Mouse (Mus musculus): ENCODE data around the gene Lrpprc. TPM values are rescaled to one million over a fixed set of nuclear protein-coding genes. Genes with fewer than 3 reads are reported as not detected.
"Not testable (repeated sequence)": the region's sequence is repeated elsewhere in the genome, so short reads cannot be mapped to it uniquely, and the experiment has no call there.

The Lrpprc gene
- total and polyA plus RNA-seq, 3 experiments = 32.0 to 148 (median 125) TPM

DNA sequence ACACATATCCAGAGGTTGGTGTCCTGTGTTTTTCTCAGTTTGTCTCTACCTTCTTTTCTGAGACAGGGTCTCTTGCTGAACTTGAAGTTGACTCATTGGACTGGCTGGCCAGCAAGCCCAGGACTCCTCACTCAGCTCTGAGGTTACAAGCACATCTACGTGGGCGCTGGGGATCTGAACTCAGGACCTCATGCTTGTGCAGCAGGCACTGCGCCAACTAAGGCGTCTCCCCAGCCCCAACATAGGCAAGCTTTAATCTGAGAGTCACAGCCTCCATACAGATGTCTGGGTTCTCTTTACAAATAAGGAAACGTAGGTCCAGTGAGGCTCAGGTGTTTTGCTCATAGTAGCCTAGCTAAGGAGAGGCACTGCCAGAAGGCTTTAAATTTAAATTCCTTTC, 27.8 kb upstream of the Lrpprc start:
- H3K9ac ChIP-seq (ENCODE audit: low read depth, low read length) = no peak overlapping the region
- intact Hi-C loops (cut with DNase I) = no loop called here
- 81% methylated on average over 5 of the region's 5 CpGs for WGBS
- no peaks in the 10 kb centered on the region for H3K27me3 ChIP-seq (ENCODE audit: control insufficient read depth, insufficient read depth, low read length)
- H3K4me1 ChIP-seq (ENCODE audit: control insufficient read depth, insufficient read depth, low read length) = no peaks in the 10 kb centered on the region
- no peak overlapping the region for H3K4me3 ChIP-seq
- H3K79me2 ChIP-seq (replicated peaks; ENCODE audit: control insufficient read depth, insufficient read depth, low read length) = no peaks in the 10 kb centered on the region
- no peak overlapping the region for H3K27ac ChIP-seq
- TF ChIP-seq CTCF (IDR thresholded peaks at IDR 0.05) (no peak), EP300 (IDR thresholded peaks at IDR 0.05; ENCODE audit: insufficient read depth, low read depth, low read length) (no peak), POLR2A (IDR thresholded peaks at IDR 0.05; ENCODE audit: insufficient read depth, low read depth, low read length) (no peak)
- DNase-seq = no peak
- H3K36me3 ChIP-seq (ENCODE audit: control insufficient read depth, insufficient read depth, low read length) = no peaks in the 10 kb centered on the region

- no peaks in the 10 kb centered on the region for H3K36me3 ChIP-seq (ENCODE audit: control insufficient read depth, insufficient read depth, low read length)
- intact Hi-C loops (cut with DNase I) = no loop called here
- DNase-seq = no peak
- H3K4me3 ChIP-seq = no peak overlapping the region
- no peaks in the 10 kb centered on the region for H3K79me2 ChIP-seq (replicated peaks; ENCODE audit: control insufficient read depth, insufficient read depth, low read length)
- no peaks in the 10 kb centered on the region for H3K4me1 ChIP-seq (ENCODE audit: control insufficient read depth, insufficient read depth, low read length)
- 66% methylated on average over 9 of the region's 9 CpGs for WGBS
- TF ChIP-seq CTCF (IDR thresholded peaks at IDR 0.05) (no peak), EP300 (IDR thresholded peaks at IDR 0.05; ENCODE audit: insufficient read depth, low read depth, low read length) (no peak), POLR2A (IDR thresholded peaks at IDR 0.05; ENCODE audit: insufficient read depth, low read depth, low read length) (no peak)
- no peak overlapping the region for H3K9ac ChIP-seq (ENCODE audit: low read depth, low read length)
- no peaks in the 10 kb centered on the region for H3K27me3 ChIP-seq (ENCODE audit: control insufficient read depth, insufficient read depth, low read length)
- no peak overlapping the region for H3K27ac ChIP-seq
Measured at GRCm38 (mm10) chr17:84816014-84816461, 25.4 kb upstream of the Lrpprc start.

- intact Hi-C loops (cut with DNase I) = no loop called here
Measured at GRCm38 (mm10) chr17:84814905-84815304, 24.3 kb upstream of the Lrpprc start.

GRCm38 (mm10) chr17:84814192-84814591, 23.6 kb upstream of the Lrpprc start:
- H3K9ac ChIP-seq (ENCODE audit: low read depth, low read length); H3K79me2 ChIP-seq (replicated peaks; ENCODE audit: control insufficient read depth, insufficient read depth, low read length); DNase-seq; H3K4me1 ChIP-seq (ENCODE audit: control insufficient read depth, insufficient read depth, low read length); intact Hi-C loops (cut with DNase I); H3K27me3 ChIP-seq (ENCODE audit: control insufficient read depth, insufficient read depth, low read length); H3K27ac ChIP-seq; H3K4me3 ChIP-seq; H3K36me3 ChIP-seq (ENCODE audit: control insufficient read depth, insufficient read depth, low read length): not testable (repeated sequence)
- 77% methylated on average over 14 of the region's 14 CpGs for WGBS

More at GRCm38 (mm10) chr17:84814905-84815304, 24.3 kb upstream of the Lrpprc start:
- Histone ChIP-seq H3K36me3 (ENCODE audit: control insufficient read depth, insufficient read depth, low read length) (no peaks in the 10 kb centered on the region), H3K27me3 (ENCODE audit: control insufficient read depth, insufficient read depth, low read length) (no peaks in the 10 kb centered on the region), H3K79me2 (replicated peaks; ENCODE audit: control insufficient read depth, insufficient read depth, low read length) (no peaks in the 10 kb centered on the region), H3K4me1 (ENCODE audit: control insufficient read depth, insufficient read depth, low read length) (no peaks in the 10 kb centered on the region), H3K9ac (ENCODE audit: low read depth, low read length) (no peak overlapping the region), H3K27ac (no peak overlapping the region), H3K4me3 (no peak overlapping the region)
- no peak for DNase-seq
- TF ChIP-seq CTCF (IDR thresholded peaks at IDR 0.05) (no peak), EP300 (IDR thresholded peaks at IDR 0.05; ENCODE audit: insufficient read depth, low read depth, low read length) (no peak), POLR2A (IDR thresholded peaks at IDR 0.05; ENCODE audit: insufficient read depth, low read depth, low read length) (no peak)
- 71% methylated on average over 7 of the region's 7 CpGs for WGBS

DNA sequence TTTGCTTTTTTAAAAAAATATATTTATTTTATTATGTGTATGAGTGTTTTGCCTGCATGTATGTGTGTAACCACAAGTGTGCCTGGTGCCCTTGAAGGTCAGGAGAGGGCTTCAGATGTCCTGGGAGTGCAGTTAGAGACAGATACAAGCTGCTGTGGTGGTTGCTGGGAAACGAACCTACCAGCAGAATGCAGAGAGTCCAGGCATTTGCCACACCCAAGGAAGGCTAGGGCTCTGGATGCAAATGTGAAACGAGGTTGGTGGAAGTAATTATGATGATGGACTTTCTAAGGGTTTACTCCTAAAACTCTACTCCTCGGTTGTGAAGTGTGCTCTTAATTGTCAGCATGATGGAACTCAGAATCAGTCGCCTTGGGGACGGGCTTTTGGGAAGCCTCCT, 1.4 kb upstream of the Lrpprc start:
- Histone ChIP-seq H3K4me3 (no peak overlapping the region), H3K36me3 (ENCODE audit: control insufficient read depth, insufficient read depth, low read length) (no peaks in the 10 kb centered on the region), H3K27ac (no peak overlapping the region), H3K9ac (ENCODE audit: low read depth, low read length) (no peak overlapping the region), H3K79me2 (replicated peaks; ENCODE audit: control insufficient read depth, insufficient read depth, low read length) (no peaks in the 10 kb centered on the region), H3K4me1 (ENCODE audit: control insufficient read depth, insufficient read depth, low read length) (0 out of 2 replicates have a peak, but pooled peaks cover 1% of the 10 kb centered on the region), H3K27me3 (ENCODE audit: control insufficient read depth, insufficient read depth, low read length) (no peaks in the 10 kb centered on the region)
- DNase-seq = no peak
- intact Hi-C loops (cut with DNase I) = loop anchor here (5.0 kb wide), 2 partner anchors 165 to 300 kb away; partner anchors contain the start of genes Camkmt, Ppm1b and Prepl
- TF ChIP-seq CTCF (IDR thresholded peaks at IDR 0.05) = no peak
- no peak for TF ChIP-seq POLR2A (IDR thresholded peaks at IDR 0.05; ENCODE audit: insufficient read depth, low read depth, low read length)
- TF ChIP-seq EP300 (IDR thresholded peaks at IDR 0.05; ENCODE audit: insufficient read depth, low read depth, low read length) = no peak
- whole genome bisulfite sequencing = 66% methylated on average over 5 of the region's 5 CpGs

GRCm38 (mm10) chr17:84791156-84791555, 567 bp upstream of the Lrpprc start:
- intact Hi-C loops (cut with DNase I) = loop anchor here (5.0 kb wide), 2 partner anchors 166 to 301 kb away; partner anchors contain the start of genes Camkmt, Ppm1b and Prepl
- DNase-seq = peak in 1 of 2 experiments; percentile 27
- Histone ChIP-seq H3K79me2 (replicated peaks; ENCODE audit: control insufficient read depth, insufficient read depth, low read length) (0 out of 2 replicates have a peak, but pooled peaks cover 2% of the 10 kb centered on the region), H3K27ac (peak overlapping the region; percentile 95), H3K4me3 (peak overlapping the region; percentile 98), H3K27me3 (ENCODE audit: control insufficient read depth, insufficient read depth, low read length) (no peaks in the 10 kb centered on the region), H3K36me3 (ENCODE audit: control insufficient read depth, insufficient read depth, low read length) (no peaks in the 10 kb centered on the region), H3K9ac (ENCODE audit: low read depth, low read length) (peak overlapping the region; percentile 52), H3K4me1 (ENCODE audit: control insufficient read depth, insufficient read depth, low read length) (0 out of 2 replicates have a peak, but pooled peaks cover 1% of the 10 kb centered on the region)
- no peak for TF ChIP-seq CTCF (IDR thresholded peaks at IDR 0.05)
- TF ChIP-seq POLR2A (IDR thresholded peaks at IDR 0.05; ENCODE audit: insufficient read depth, low read depth, low read length) = no peak
- TF ChIP-seq EP300 (IDR thresholded peaks at IDR 0.05; ENCODE audit: insufficient read depth, low read depth, low read length) = no peak
- 4% methylated on average over 8 of the region's 8 CpGs for WGBS

Data from heart, adult 2 months (tissue).